Mouse (Mus musculus) frontal cortex, postnatal 10 days (tissue): Measurements from ENCODE around the gene Galp.

Source experiments
- DNase-seq, 2 experiments: peaks; one replicate each; pipeline ENCODE4 v3.0.0; 2022; ENCODE audit warnings: low spot score in 2 of 2, mixed read lengths in 1 of 2

Galp gene

DNA sequence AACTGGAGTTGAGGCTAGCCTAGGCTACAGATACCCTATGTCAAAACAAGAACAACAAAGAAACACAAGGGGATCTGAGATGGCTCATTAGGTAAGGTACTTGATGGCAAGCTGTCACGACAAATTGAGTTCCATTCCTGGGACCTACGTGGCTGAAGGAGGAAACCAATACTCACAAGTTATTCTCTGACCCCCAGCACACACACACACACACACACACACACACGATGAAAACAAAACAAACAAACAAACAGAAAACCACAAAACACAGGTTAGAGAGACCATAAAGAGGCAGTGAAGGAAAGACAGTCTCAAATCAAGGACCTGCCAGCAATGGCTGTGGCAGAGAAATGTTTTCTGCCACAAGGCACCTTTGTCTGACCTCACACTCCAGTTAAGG lies at the start of gene Galp:
Galp (plus strand) TSS at position 301 of the 400 bp plus-strand sequence.
- DNase-seq, result no peak

GRCm38 (mm10) chr7:6147688-6148087 lies 49.2 kb upstream of the Galp start:
- no peak for DNase-seq

- DNase-seq, result no peak
These were observed 45.6 kb upstream of the Galp start for GRCm38 (mm10) chr7:6151266-6151665.

- DNase-seq, result no peak
These were observed 44.9 kb upstream of the Galp start for GRCm38 (mm10) chr7:6152036-6152435.

GRCm38 (mm10) chr7:6153131-6153530 lies 43.8 kb upstream of the Galp start:
- no peak for DNase-seq

- no peak for DNase-seq
These were observed 42.7 kb upstream of the Galp start for GRCm38 (mm10) chr7:6154164-6154563.

DNA sequence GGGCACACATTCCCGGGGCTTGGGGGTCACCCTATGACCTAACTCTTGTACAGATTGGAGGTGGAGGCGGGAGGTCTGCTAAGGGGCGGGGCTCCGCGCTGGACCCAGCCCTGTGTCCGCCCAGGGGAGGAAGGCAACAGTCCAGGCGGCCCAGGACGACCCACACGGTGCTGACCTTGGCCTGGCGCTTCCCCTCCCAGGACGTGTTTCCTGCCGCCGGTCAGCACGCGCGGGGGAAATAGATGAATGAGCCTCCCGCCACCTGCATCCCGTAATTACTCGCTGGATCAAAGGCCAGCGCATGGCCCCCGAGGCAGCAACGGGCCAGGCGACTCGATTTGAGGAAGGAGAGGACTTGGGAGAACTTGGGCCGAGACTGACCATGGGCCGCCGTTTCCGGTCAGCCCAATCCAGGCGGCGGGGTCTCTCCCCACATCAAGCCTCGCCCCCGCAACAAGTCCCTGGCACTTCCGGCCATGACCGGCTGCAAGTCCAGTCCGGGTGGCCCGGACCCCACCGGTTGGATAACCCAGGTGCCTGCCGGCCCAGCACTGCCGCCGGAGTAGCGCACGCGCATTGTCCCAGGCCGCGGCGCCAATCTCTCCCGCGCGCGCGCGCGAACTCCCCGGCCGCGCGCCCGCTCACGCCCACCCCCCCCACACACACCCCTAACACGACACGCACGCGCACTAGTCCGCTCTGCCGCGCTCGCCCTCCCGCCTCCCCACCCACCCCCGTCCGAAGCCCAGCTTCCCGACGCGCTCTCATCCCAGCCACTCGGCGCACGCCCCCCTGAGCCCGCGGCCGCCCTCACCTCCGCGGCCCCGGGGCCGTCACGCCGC lies 41.6 kb upstream of the Galp start:
- peak; percentile 79 to 82 for DNase-seq

GRCm38 (mm10) chr7:6155901-6156411 lies 40.9 kb upstream of the Galp start, which contains the start of gene Zfp787:
Gene Zfp787 (minus strand): TSS chr7:6155997.
- peak; percentile 98 to 99 for DNase-seq

GRCm38 (mm10) chr7:6156901-6157472 lies 39.9 kb upstream of the Galp start:
- DNase-seq, result no peak

DNA sequence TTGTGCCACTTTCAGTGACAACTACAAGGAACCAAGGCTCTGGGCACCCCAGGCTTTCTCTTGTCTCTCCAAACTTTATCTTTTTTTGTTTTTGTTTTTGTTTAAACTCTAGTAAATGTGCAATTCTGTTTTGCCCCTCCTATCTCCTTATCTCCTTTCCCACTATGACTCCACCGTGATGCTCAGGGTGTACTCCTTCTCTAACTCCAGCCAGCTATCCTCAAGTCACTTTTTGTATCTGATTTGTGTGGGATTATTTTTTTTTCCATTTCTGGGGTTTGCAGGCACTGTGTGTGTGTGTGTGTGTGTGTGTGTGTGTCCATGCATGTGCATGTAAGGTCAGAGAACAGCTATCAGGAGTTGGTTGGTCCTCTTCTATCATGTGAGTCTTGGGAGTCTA lies 39.4 kb upstream of the Galp start:
- DNase-seq, result no peak

GRCm38 (mm10) chr7:6159604-6160003 lies 37.3 kb upstream of the Galp start:
- no peak for DNase-seq

- no peak for DNase-seq
These were observed 35.3 kb upstream of the Galp start for GRCm38 (mm10) chr7:6161541-6161940.

GRCm38 (mm10) chr7:6162172-6162571 lies 34.7 kb upstream of the Galp start:
- DNase-seq, result no peak

DNA sequence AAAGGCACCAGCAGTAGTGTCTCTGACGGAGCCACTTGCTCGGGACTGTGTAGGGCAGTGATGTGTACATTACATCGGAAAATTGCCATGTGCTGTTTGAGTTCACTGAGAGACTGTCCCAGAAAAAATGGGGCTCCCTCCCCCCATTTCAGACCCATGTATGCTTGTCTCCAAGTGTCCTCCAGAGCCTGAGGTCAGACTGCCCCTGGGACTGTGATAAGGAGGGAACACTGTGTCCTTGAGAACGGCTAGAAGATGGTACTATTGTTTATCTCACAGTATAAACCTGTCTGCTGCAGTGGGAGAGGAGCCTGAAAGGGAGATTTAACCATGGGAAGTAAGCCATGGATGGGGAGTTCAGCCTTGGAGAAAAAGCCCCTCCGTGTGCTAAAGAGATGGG lies 32.2 kb upstream of the Galp start:
- DNase-seq, result no peak

DNA sequence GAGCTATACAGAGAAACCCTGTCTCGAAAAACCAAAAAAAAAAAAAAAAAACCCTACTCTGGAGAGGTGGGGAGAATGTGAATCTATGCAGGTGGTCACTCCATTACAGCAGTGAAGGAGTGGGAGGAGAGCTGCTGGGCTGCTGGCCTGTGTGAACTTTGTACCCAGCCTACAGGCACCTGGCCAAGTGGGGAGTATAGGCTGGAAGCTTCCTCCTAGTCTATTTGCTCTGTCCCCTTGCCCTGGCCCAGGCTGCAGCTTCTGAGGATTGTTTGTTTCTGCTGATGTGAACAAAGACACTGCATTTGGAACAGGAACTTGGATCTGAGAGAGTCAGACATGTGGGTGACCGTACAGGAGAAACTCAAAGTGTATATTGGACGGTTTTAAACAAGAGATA lies 27.5 kb upstream of the Galp start:
- no peak for DNase-seq

DNA sequence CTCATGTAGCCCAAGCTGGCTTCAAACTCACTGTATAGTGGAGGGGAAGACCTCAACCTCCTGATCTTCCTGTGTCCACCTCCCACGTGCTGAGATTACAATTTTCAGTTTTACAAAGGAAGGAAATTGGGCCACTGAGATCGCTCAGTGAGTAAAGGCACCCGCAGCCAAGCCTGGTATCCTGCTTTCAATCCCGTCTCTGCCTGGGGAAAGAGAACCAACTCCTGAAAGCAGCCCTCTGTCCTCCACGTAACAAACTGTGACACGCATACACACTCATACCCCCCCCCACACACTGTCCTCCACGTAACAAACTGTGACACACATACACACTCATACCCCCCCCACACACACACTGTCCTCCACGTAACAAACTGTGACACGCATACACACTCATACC lies 26.5 kb upstream of the Galp start:
- DNase-seq, result no peak

- DNase-seq, result no peak
These were observed 26.0 kb upstream of the Galp start for GRCm38 (mm10) chr7:6170871-6171270.

- peak; percentile 73 to 76 for DNase-seq
These were observed 25.4 kb upstream of the Galp start for GRCm38 (mm10) chr7:6171444-6172005.

- DNase-seq, result peak; percentile 99
These were observed 24.8 kb upstream of the Galp start, which contains the start of gene Zfp444 for GRCm38 (mm10) chr7:6172006-6172649. Gene Zfp444 (plus strand): TSS chr7:6172226.

GRCm38 (mm10) chr7:6172674-6173244 lies 24.1 kb upstream of the Galp start:
- DNase-seq, result no peak

DNA sequence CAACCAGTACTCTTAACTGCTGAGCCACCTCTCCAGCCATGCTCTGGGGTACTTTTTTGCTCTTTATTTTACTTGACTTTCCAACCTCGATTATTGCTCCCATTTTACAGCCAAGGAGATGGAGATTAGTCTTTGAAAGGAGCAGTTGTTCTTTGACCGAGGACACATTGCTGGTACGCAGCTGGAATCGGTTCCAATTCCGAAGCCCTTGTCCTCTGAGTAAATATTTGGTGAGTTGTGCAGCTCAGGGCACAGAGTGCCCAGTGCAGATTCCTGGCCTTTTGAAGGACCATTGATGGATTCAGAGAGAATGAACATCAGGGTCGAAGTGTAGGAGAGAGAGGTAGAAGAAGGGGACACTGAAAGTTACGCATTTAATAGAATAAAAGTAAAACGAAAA lies 23.0 kb upstream of the Galp start:
- no peak for DNase-seq
